Mouse (Mus musculus): ENCODE results near the gene Nat8f6.
"Not testable (repeated sequence)": the region's sequence is repeated elsewhere in the genome, so short reads cannot be mapped to it uniquely, and the experiment has no call there.

Gene Nat8f6

GRCm38 (mm10) chr6:85820837-85821236, at the start of gene Nat8f6, which contains the start of gene Nat8f5:
Gene Nat8f6, minus strand, starts transcription at chr6:85820954.
Gene Nat8f5, minus strand, starts transcription at chr6:85820972.
- in situ Hi-C loops (cut with MboI) = no loop called here

- in situ Hi-C loops (cut with MboI) = not testable (repeated sequence)
Measured at GRCm38 (mm10) chr6:85869006-85869405, 48.3 kb upstream of the Nat8f6 start, which contains the start of gene Nat8f2. Gene Nat8f2, minus strand, starts transcription at chr6:85869158.

GRCm38 (mm10) chr6:85867726-85868690, 47.3 kb upstream of the Nat8f6 start:
- in situ Hi-C loops (cut with MboI) = no loop called here

GRCm38 (mm10) chr6:85866995-85867394, 46.2 kb upstream of the Nat8f6 start:
- in situ Hi-C loops (cut with MboI) = not testable (repeated sequence)

- in situ Hi-C loops (cut with MboI) = not testable (repeated sequence)
Measured at GRCm38 (mm10) chr6:85866166-85866565, 45.4 kb upstream of the Nat8f6 start.

GRCm38 (mm10) chr6:85864900-85865639, 44.3 kb upstream of the Nat8f6 start:
- in situ Hi-C loops (cut with MboI) = not testable (repeated sequence)

GRCm38 (mm10) chr6:85863840-85864239, 43.1 kb upstream of the Nat8f6 start:
- in situ Hi-C loops (cut with MboI) = no loop called here

- in situ Hi-C loops (cut with MboI) = no loop called here
Measured at GRCm38 (mm10) chr6:85863136-85863535, 42.4 kb upstream of the Nat8f6 start.

GRCm38 (mm10) chr6:85862565-85862964, 41.8 kb upstream of the Nat8f6 start:
- in situ Hi-C loops (cut with MboI) = no loop called here

GRCm38 (mm10) chr6:85861247-85861646, 40.5 kb upstream of the Nat8f6 start:
- in situ Hi-C loops (cut with MboI) = no loop called here

- in situ Hi-C loops (cut with MboI) = no loop called here
Measured at GRCm38 (mm10) chr6:85856194-85856678, 35.5 kb upstream of the Nat8f6 start.

- in situ Hi-C loops (cut with MboI) = no loop called here
Measured at GRCm38 (mm10) chr6:85853481-85853880, 32.7 kb upstream of the Nat8f6 start.

- in situ Hi-C loops (cut with MboI) = no loop called here
Measured at GRCm38 (mm10) chr6:85851062-85851773, 30.5 kb upstream of the Nat8f6 start.

GRCm38 (mm10) chr6:85849240-85849639, 28.5 kb upstream of the Nat8f6 start:
- in situ Hi-C loops (cut with MboI) = no loop called here

- in situ Hi-C loops (cut with MboI) = no loop called here
Measured at GRCm38 (mm10) chr6:85848140-85848539, 27.4 kb upstream of the Nat8f6 start.

GRCm38 (mm10) chr6:85846921-85847320, 26.2 kb upstream of the Nat8f6 start:
- in situ Hi-C loops (cut with MboI) = no loop called here

GRCm38 (mm10) chr6:85843677-85844458, 23.1 kb upstream of the Nat8f6 start:
- in situ Hi-C loops (cut with MboI) = not testable (repeated sequence)

- in situ Hi-C loops (cut with MboI) = no loop called here
Measured at GRCm38 (mm10) chr6:85839982-85840381, 19.2 kb upstream of the Nat8f6 start.

GRCm38 (mm10) chr6:85838674-85839073, 17.9 kb upstream of the Nat8f6 start:
- in situ Hi-C loops (cut with MboI) = no loop called here

- in situ Hi-C loops (cut with MboI) = not testable (repeated sequence)
Measured at GRCm38 (mm10) chr6:85837307-85837706, 16.6 kb upstream of the Nat8f6 start.

- in situ Hi-C loops (cut with MboI) = not testable (repeated sequence)
Measured at GRCm38 (mm10) chr6:85836827-85837226, 16.1 kb upstream of the Nat8f6 start.
